Mouse (Mus musculus) limb, embryonic 14.5 days (tissue): ENCODE measurements at regions not wholly inside any gene's neighbourhood (a gene's known extent, or its start where the extent isn't known, plus 50 kb on each side); places are given as distances from the start of the nearest gene placed in this dataset.

Experiments used
- ATAC-seq: fragments of 200-750 bp; cut with Nextera tagmentation; 2 replicates; pipeline ENCODE4 v1.8.0; 2017; ENCODE audit warnings: low read depth, moderate number of reproducible peaks, moderate TSS enrichment; ENCODE audit not compliant: low FRiP score
- DNase-seq: peaks from one replicate; pipeline ENCODE4 v3.0.0-alpha.2; 2015; ENCODE audit warnings: low spot score
- H3K27ac ChIP-seq: fragments of 300-500 bp; sonication (generic); replicated peaks from 2 replicates; pipeline ENCODE4 v1.5.1; 2014; ENCODE audit warnings: low read depth, mild to moderate bottlenecking, low read length, moderate library complexity, mixed read lengths
- H3K27me3 ChIP-seq: fragments of 300-500 bp; sonication (generic); 2 replicates; pipeline ENCODE4 v1.6.1; 2014; ENCODE audit warnings: low read length, mixed read lengths; ENCODE audit not compliant: control insufficient read depth, insufficient read depth
- H3K36me3 ChIP-seq: fragments of 300-500 bp; sonication (generic); 2 replicates; pipeline ENCODE4 v1.6.1; 2014; ENCODE audit warnings: mild to moderate bottlenecking, low read length, moderate library complexity, mixed read lengths; ENCODE audit not compliant: control insufficient read depth, insufficient read depth
- H3K4me1 ChIP-seq: fragments of 300-500 bp; sonication (generic); 2 replicates; pipeline ENCODE4 v1.6.1; 2014; ENCODE audit warnings: antibody characterized with exemption, low read length, mixed read lengths; ENCODE audit not compliant: control insufficient read depth, insufficient read depth
- H3K4me2 ChIP-seq: fragments of 300-500 bp; sonication (generic); replicated peaks from 2 replicates; pipeline ENCODE4 v1.6.1; 2014; ENCODE audit warnings: low read depth, mild to moderate bottlenecking, low read length, moderate library complexity; ENCODE audit not compliant: severe bottlenecking
- H3K4me3 ChIP-seq: fragments of 300-500 bp; sonication (generic); replicated peaks from 2 replicates; pipeline ENCODE4 v1.5.1; 2014; ENCODE audit warnings: low read length
- H3K9ac ChIP-seq: fragments of 300-500 bp; sonication (generic); 2 replicates; pipeline ENCODE4 v1.6.1; 2014; ENCODE audit warnings: mild to moderate bottlenecking, low read depth, low read length, moderate library complexity; ENCODE audit not compliant: severe bottlenecking
- H3K9me3 ChIP-seq: fragments of 300-500 bp; sonication (generic); 2 replicates; pipeline ENCODE4 v1.6.1; 2016; ENCODE audit warnings: low read length; ENCODE audit not compliant: control insufficient read depth
- POLR2A ChIP-seq: fragments of 200-500 bp; IDR thresholded peaks from 2 replicates; pipeline ENCODE4 v1.8.0; 2012; ENCODE audit warnings: inconsistent platforms, mild to moderate bottlenecking, moderate library complexity, borderline replicate concordance; ENCODE audit not compliant: insufficient read depth, insufficient read length; ENCODE audit errors: extremely low read depth
- WGBS: fragments of 180-500 bp; shearing (Covaris S2); extraction: QIAGEN DNeasy Blood & Tissue Kit; methylation state at CpG from one replicate; pipeline ENCODE4 v1.1.7; 2014; 5-methylcytosine and 5-hydroxymethylcytosine counted together

DNA sequence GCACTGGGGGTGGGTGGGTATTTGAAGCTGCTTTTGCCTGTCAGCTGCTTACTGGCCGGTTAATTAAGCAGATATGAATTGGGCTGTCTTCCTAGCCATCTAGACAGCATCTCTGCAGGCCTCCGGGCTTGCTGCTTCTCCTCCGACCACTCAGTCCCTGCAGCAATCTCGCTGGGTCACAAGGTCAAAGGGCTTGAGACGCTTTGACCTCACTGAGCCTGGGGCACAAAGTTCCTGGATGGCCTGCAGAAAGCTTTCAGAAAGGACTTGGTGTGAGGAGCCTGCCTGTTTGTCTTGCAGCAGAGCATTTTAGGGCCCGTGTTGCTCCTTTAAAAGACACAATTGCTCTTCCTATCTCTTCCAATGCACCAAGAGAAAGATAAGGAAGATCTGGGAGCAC, 83.7 kb upstream of the Ppp2r5a start:
- 32% methylated on average over 6 of the region's 6 CpGs for WGBS
- Histone ChIP-seq H3K27ac (no peak overlapping the region), H3K9me3 (no peaks in the 10 kb centered on the region), H3K36me3 (no peaks in the 10 kb centered on the region), H3K4me3 (no peak overlapping the region), H3K4me2 (no peak overlapping the region), H3K4me1 (no peaks in the 10 kb centered on the region), H3K27me3 (no peaks in the 10 kb centered on the region), H3K9ac (no peak overlapping the region)
- ATAC-seq (no peak), DNase-seq (no peak)
- no peak for TF ChIP-seq POLR2A

DNA sequence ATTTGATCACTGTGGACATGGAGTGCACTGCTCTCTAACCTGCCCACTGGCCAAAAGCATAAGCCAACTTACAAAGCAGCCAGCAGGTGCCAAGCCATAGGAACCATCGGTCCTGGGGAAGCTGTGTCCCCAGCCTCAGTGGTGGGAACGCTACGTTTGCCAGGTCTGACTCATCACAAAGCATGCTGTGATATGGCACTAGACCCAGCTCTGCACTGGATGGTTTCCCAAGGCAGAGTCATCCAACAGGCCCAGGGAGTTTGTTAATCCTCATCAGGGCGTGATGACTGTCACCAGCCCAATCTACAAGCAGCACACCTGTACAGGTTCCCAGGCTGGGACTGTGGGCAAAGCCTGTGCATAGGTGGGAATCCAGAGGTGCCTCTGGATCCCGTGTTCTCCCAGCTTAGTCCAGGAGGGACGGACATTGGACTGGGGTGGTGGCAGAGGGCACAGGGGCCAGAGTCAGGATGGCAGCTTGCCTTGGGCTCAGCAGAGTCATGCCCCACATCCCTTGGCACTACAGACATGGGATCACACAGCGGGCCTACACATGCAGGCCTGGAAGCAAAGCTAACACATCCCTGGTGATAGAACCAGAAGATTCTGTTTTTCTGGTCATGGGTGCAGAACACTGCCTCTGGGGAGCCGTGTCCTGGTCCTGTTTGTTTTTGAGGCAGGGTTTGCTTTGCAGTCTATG, 81.8 kb upstream of the Ppp2r5a start:
- Histone ChIP-seq H3K9ac (no peak overlapping the region), H3K36me3 (no peaks in the 10 kb centered on the region), H3K27ac (no peak overlapping the region), H3K27me3 (no peaks in the 10 kb centered on the region), H3K4me3 (no peak overlapping the region), H3K4me2 (no peak overlapping the region), H3K4me1 (no peaks in the 10 kb centered on the region), H3K9me3 (no peaks in the 10 kb centered on the region)
- WGBS, result 86% methylated on average over 8 of the region's 8 CpGs
- DNase-seq (peak; percentile 2), ATAC-seq (no peak)
- no peak for TF ChIP-seq POLR2A

GRCm38 (mm10) chr1:191479906-191480379, 76.9 kb upstream of the Ppp2r5a start:
- ATAC-seq (no peak), DNase-seq (peak; percentile 13)

DNA sequence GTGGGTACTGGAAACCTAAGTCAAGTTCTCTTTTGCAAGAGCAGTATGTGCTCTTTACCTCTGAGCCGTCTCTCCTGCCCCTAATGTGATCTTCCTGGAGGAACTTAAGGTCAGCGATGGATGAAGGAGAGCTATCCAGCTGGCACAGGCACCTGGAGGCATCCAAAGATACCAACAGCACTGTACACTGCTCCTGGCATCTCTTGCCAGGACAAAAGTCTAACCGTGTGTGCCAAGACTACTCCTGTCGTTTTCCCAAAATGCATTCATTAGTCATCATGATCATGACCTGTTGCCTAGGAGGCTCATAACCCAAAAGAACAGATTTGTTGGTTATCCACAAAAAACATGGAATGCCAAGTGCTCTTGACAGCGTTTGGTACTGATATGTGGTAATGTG, 69.5 kb upstream of the Ppp2r5a start:
- H3K36me3 ChIP-seq, result no peaks in the 10 kb centered on the region
- WGBS, result 87% methylated on average over 5 of the region's 5 CpGs
- H3K9me3 ChIP-seq, result no peaks in the 10 kb centered on the region
- H3K9ac ChIP-seq, result no peak overlapping the region
- H3K27me3 ChIP-seq, result no peaks in the 10 kb centered on the region
- ATAC-seq (no peak), DNase-seq (no peak)
- no peak overlapping the region for H3K4me3 ChIP-seq
- no peak overlapping the region for H3K4me2 ChIP-seq
- H3K4me1 ChIP-seq, result no peaks in the 10 kb centered on the region
- H3K27ac ChIP-seq, result no peak overlapping the region
- TF ChIP-seq POLR2A, result no peak

More at GRCm38 (mm10) chr1:191479906-191480379, 76.9 kb upstream of the Ppp2r5a start:
- Histone ChIP-seq H3K9ac (no peak overlapping the region), H3K9me3 (no peaks in the 10 kb centered on the region), H3K27me3 (no peaks in the 10 kb centered on the region), H3K4me2 (no peak overlapping the region), H3K27ac (no peak overlapping the region), H3K36me3 (no peaks in the 10 kb centered on the region), H3K4me3 (no peak overlapping the region), H3K4me1 (no peaks in the 10 kb centered on the region)
- TF ChIP-seq POLR2A, result no peak
- WGBS, result 57% methylated on average over 13 of the region's 13 CpGs

GRCm38 (mm10) chr1:191471489-191471888, 68.4 kb upstream of the Ppp2r5a start:
- no peak for TF ChIP-seq POLR2A
- ATAC-seq (no peak), DNase-seq (no peak)
- Histone ChIP-seq H3K27ac (no peak overlapping the region), H3K4me2 (no peak overlapping the region), H3K9ac (no peak overlapping the region), H3K36me3 (no peaks in the 10 kb centered on the region), H3K9me3 (no peaks in the 10 kb centered on the region), H3K4me3 (no peak overlapping the region), H3K27me3 (no peaks in the 10 kb centered on the region), H3K4me1 (no peaks in the 10 kb centered on the region)
- 75% methylated on average over 2 of the region's 2 CpGs for WGBS
